Mouse (Mus musculus) G1E (cell line): ENCODE data around the gene Stambp. TPM values are rescaled to one million over a fixed set of nuclear protein-coding genes. Genes with fewer than 3 reads are reported as not detected.

Experiments
- ATAC-seq: 2 replicates; pipeline ENCODE4 v1.8.0; 2016; ENCODE audit warnings: mild to moderate bottlenecking; ENCODE audit not compliant: insufficient number of reproducible peaks, poor library complexity, low FRiP score, severe bottlenecking; ENCODE audit errors: extremely low read depth
- DNase-seq: peaks from one replicate; pipeline ENCODE4 v3.0.0; 2012; ENCODE audit warnings: low spot score
- H3K27me3 ChIP-seq: 2 replicates; pipeline ENCODE4 v1.6.1; 2012; ENCODE audit warnings: mild to moderate bottlenecking, low read length, inconsistent platforms; ENCODE audit not compliant: insufficient read depth
- H3K36me3 ChIP-seq: replicated peaks from 2 replicates; pipeline ENCODE3; 2012; ENCODE audit warnings: mild to moderate bottlenecking, inconsistent platforms
- H3K4me1 ChIP-seq: 2 replicates; pipeline ENCODE4 v1.6.1; 2012; ENCODE audit warnings: low read depth, low read length, inconsistent platforms, mixed read lengths; ENCODE audit not compliant: insufficient read depth
- H3K4me3 ChIP-seq: 2 replicates; pipeline ENCODE4 v1.5.1; 2012; ENCODE audit warnings: low read depth, mild to moderate bottlenecking, inconsistent platforms, low read length, moderate library complexity, mixed read lengths
- H3K9me3 ChIP-seq: replicated peaks from 2 replicates; pipeline ENCODE4 v1.6.1; 2012; ENCODE audit warnings: inconsistent platforms
- CTCF ChIP-seq: IDR thresholded peaks from 2 replicates; pipeline ENCODE4 v1.5.1; 2012; ENCODE audit warnings: low read depth, low read length, inconsistent platforms, mixed read lengths
- GATA1 ChIP-seq: IDR thresholded peaks from 2 replicates; pipeline ENCODE4 v1.6.1; 2012; ENCODE audit warnings: borderline replicate concordance, low read length, inconsistent platforms, mixed read lengths
- GATA2 ChIP-seq: IDR thresholded peaks from 2 replicates; pipeline ENCODE4 v1.6.1; 2012; ENCODE audit warnings: low read depth, low read length, inconsistent platforms, borderline replicate concordance
- POLR2AphosphoS5 ChIP-seq: IDR thresholded peaks from 2 replicates; pipeline ENCODE4 v1.6.1; 2012; ENCODE audit warnings: low read depth, low read length, inconsistent platforms; ENCODE audit not compliant: insufficient replicate concordance
- TAL1 ChIP-seq: conservative IDR thresholded peaks from 2 replicates; pipeline ENCODE4 v1.6.1; 2012; ENCODE audit warnings: low read depth, low read length, inconsistent platforms, mixed read lengths
- polyA plus RNA-seq: library from polyadenylated mRNA; stranded (reverse); fragments of >175 nt; gene quantifications from 2 replicates; pipeline ENCODE4 v1.2.3, GENCODE M21; 2012
- total RNA-seq, 2 experiments: library from RNA; stranded (forward) in 1 of 2; stranded (reverse) in 1 of 2; fragments of 200-1000 nt in 1 of 2; fragments of >200 nt in 1 of 2; fragmentation: Nextera tagmentation in 1 of 2; gene quantifications; 2 replicates each; pipeline ENCODE4 v1.2.3; 2014 to 2017

Stambp gene
- total and polyA plus RNA-seq, 3 experiments: 1.9 to 47.3 (median 7.0) TPM

GRCm38 (mm10) chr6:83499078-83499477 lies 73.5 kb downstream of the Stambp start:
- no peak for DNase-seq
- Histone ChIP-seq H3K36me3 (peaks cover 49% of the 10 kb centered on the region), H3K27me3 (peaks cover 4% of the 10 kb centered on the region; the same call in 1 of the 2 replicates)

GRCm38 (mm10) chr6:83496753-83497710 lies 75.5 kb downstream of the Stambp start:
- no peak overlapping the region for H3K4me3 ChIP-seq
- TF ChIP-seq TAL1 (no peak), CTCF (no peak), GATA2 (no peak), GATA1 (no peak), POLR2AphosphoS5 (no peak)
- H3K36me3 ChIP-seq: peaks cover 49% of the 10 kb centered on the region
- H3K4me1 ChIP-seq: no peaks in the 10 kb centered on the region
- DNase-seq: no peak
- ATAC-seq: no peak
- H3K9me3 ChIP-seq: no peaks in the 10 kb centered on the region; the same call in 1 of the 2 replicates
- no peaks in the 10 kb centered on the region for H3K27me3 ChIP-seq

More at GRCm38 (mm10) chr6:83499078-83499477, 73.5 kb downstream of the Stambp start:
- H3K4me3 ChIP-seq: no peak overlapping the region
- H3K4me1 ChIP-seq: peaks cover 2% of the 10 kb centered on the region; the same call in 1 of the 2 replicates
- no peak for ATAC-seq
- H3K9me3 ChIP-seq: no peaks in the 10 kb centered on the region; the same call in 1 of the 2 replicates
- TF ChIP-seq CTCF (no peak), POLR2AphosphoS5 (no peak), GATA1 (no peak), GATA2 (no peak), TAL1 (no peak)

- Histone ChIP-seq H3K27me3 (no peaks in the 10 kb centered on the region), H3K36me3 (peaks cover 46% of the 10 kb centered on the region), H3K9me3 (no peaks in the 10 kb centered on the region; the same call in 1 of the 2 replicates), H3K4me1 (no peaks in the 10 kb centered on the region), H3K4me3 (no peak overlapping the region)
- ATAC-seq (no peak), DNase-seq (no peak)
- TF ChIP-seq GATA2: no peak
- TF ChIP-seq CTCF: no peak
- no peak for TF ChIP-seq TAL1
Measured at GRCm38 (mm10) chr6:83496009-83496752, 76.3 kb downstream of the Stambp start.

Other genes with a start within 250 kb of the Stambp start
- 36.6 and 37.9 TPM in 2 replicates for gene Mthfd2, start 246.8 kb downstream of the Stambp start, total RNA-seq (2014; fragmentation: Nextera tagmentation)
- 26.2 and 31.5 TPM in 2 replicates for gene Mthfd2, start 246.8 kb downstream of the Stambp start, total RNA-seq (2017)
- 35.8 and 39.8 TPM in 2 replicates for gene Mthfd2, start 246.8 kb downstream of the Stambp start, polyA plus RNA-seq
- 111 and 119 TPM in 2 replicates for gene Mob1a, start 246.7 kb downstream of the Stambp start, total RNA-seq (2014; fragmentation: Nextera tagmentation)
- gene Mob1a, start 246.7 kb downstream of the Stambp start, total RNA-seq (2017): 236 and 238 TPM in 2 replicates
- 142 and 156 TPM in 2 replicates for gene Mob1a, start 246.7 kb downstream of the Stambp start, polyA plus RNA-seq
- 191 and 283 TPM in 2 replicates for gene Bola3, start 223.6 kb downstream of the Stambp start, total RNA-seq (2014; fragmentation: Nextera tagmentation)
- 109 and 131 TPM in 2 replicates for gene Bola3, start 223.6 kb downstream of the Stambp start, total RNA-seq (2017)
- 60.2 and 60.6 TPM in 2 replicates for gene Bola3, start 223.6 kb downstream of the Stambp start, polyA plus RNA-seq
- 94.9 and 95.4 TPM in 2 replicates for gene Tet3, start 113.6 kb downstream of the Stambp start, total RNA-seq (2014; fragmentation: Nextera tagmentation)
- gene Tet3, start 113.6 kb downstream of the Stambp start, total RNA-seq (2017): 14.9 and 17.6 TPM in 2 replicates
- 40.0 and 71.1 TPM in 2 replicates for gene Tet3, start 113.6 kb downstream of the Stambp start, polyA plus RNA-seq
- gene Dguok, start 65.8 kb downstream of the Stambp start, total RNA-seq (2014; fragmentation: Nextera tagmentation): 25.1 and 29.0 TPM in 2 replicates
- 25.6 and 26.0 TPM in 2 replicates for gene Dguok, start 65.8 kb downstream of the Stambp start, total RNA-seq (2017)
- 6.7 and 9.4 TPM in 2 replicates for gene Dguok, start 65.8 kb downstream of the Stambp start, polyA plus RNA-seq
- gene Actg2, start 36.5 kb downstream of the Stambp start, total RNA-seq (2014; fragmentation: Nextera tagmentation): not detected in 2 replicates
- 0.11 and 0.17 TPM in 2 replicates for gene Actg2, start 36.5 kb downstream of the Stambp start, total RNA-seq (2017)
- not detected in 2 replicates for gene Actg2, start 36.5 kb downstream of the Stambp start, polyA plus RNA-seq
- not detected in 2 replicates for gene Clec4f, start 83.5 kb upstream of the Stambp start, total RNA-seq (2014; fragmentation: Nextera tagmentation)
- gene Clec4f, start 83.5 kb upstream of the Stambp start, total RNA-seq (2017): 0.05 TPM in 1 of 2 replicates, not detected in the other
- gene Clec4f, start 83.5 kb upstream of the Stambp start, polyA plus RNA-seq: not detected in 2 replicates
- not detected in 2 replicates for gene Cd207, start 105.1 kb upstream of the Stambp start, total RNA-seq (2014; fragmentation: Nextera tagmentation)
- not detected in 2 replicates for gene Cd207, start 105.1 kb upstream of the Stambp start, total RNA-seq (2017)
- not detected in 2 replicates for gene Cd207, start 105.1 kb upstream of the Stambp start, polyA plus RNA-seq
- not detected in 2 replicates for gene Vax2, start 138.5 kb upstream of the Stambp start, total RNA-seq (2014; fragmentation: Nextera tagmentation)
- not detected in 2 replicates for gene Vax2, start 138.5 kb upstream of the Stambp start, total RNA-seq (2017)
- gene Vax2, start 138.5 kb upstream of the Stambp start, polyA plus RNA-seq: not detected in 2 replicates
- gene Atp6v1b1, start 170.3 kb upstream of the Stambp start, total RNA-seq (2014; fragmentation: Nextera tagmentation): not detected in 2 replicates
- gene Atp6v1b1, start 170.3 kb upstream of the Stambp start, total RNA-seq (2017): 0.22 TPM in 1 of 2 replicates, not detected in the other
- not detected in 2 replicates for gene Atp6v1b1, start 170.3 kb upstream of the Stambp start, polyA plus RNA-seq
- not detected in 2 replicates for gene Ankrd53, start 189.9 kb upstream of the Stambp start, total RNA-seq (2014; fragmentation: Nextera tagmentation)
- not detected in 2 replicates for gene Ankrd53, start 189.9 kb upstream of the Stambp start, total RNA-seq (2017)
- not detected in 2 replicates for gene Ankrd53, start 189.9 kb upstream of the Stambp start, polyA plus RNA-seq
- gene Tex261, start 203.1 kb upstream of the Stambp start, total RNA-seq (2014; fragmentation: Nextera tagmentation): 47.8 and 50.0 TPM in 2 replicates
- 32.5 and 35.4 TPM in 2 replicates for gene Tex261, start 203.1 kb upstream of the Stambp start, total RNA-seq (2017)
- 30.3 and 34.6 TPM in 2 replicates for gene Tex261, start 203.1 kb upstream of the Stambp start, polyA plus RNA-seq
- 12.9 and 19.2 TPM in 2 replicates for gene Nagk, start 222.3 kb upstream of the Stambp start, total RNA-seq (2014; fragmentation: Nextera tagmentation)
- 49.7 and 50.7 TPM in 2 replicates for gene Nagk, start 222.3 kb upstream of the Stambp start, total RNA-seq (2017)
- 5.5 and 6.5 TPM in 2 replicates for gene Nagk, start 222.3 kb upstream of the Stambp start, polyA plus RNA-seq